Mouse (Mus musculus): ENCODE measurements at regions not wholly inside any gene's neighbourhood (a gene's known extent, or its start where the extent isn't known, plus 50 kb on each side); places are given as distances from the start of the nearest gene placed in this dataset.

DNA sequence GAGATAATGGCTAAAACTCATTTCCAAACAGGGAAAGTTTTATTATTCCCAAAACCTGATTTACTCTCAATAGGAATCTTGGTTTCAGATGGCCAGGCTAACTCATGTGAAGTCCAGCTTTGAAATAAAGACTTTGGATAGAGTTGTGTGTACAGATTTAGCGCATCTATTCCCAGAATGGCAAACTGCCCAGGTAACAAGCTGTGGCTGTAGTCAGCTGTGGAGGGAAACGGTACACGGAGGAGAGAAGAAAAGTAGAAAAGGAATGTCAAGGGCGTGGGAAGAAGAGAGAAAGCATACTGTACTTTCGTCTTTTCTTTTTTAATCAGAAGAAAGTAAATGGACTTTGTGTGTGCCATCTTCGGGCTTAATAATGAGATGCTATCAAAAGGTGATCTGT lies 213.1 kb downstream of the Ostf1 start:
- Histone ChIP-seq H3K4me3 (replicated peaks in 1 of 3; ENCODE audit: low read depth in 2 of 3, low read length in 2 of 3, poor library complexity in 1 of 3) (no peak overlapping the region), H3K27me3 (replicated peaks) (no peaks in the 10 kb centered on the region), H3K4me2 (ENCODE audit: insufficient read depth, low read depth, poor library complexity, severe bottlenecking) (no peak overlapping the region), H3K27ac (ENCODE audit: insufficient read depth, low read depth) (no peak overlapping the region), H3K4me1 (ENCODE audit: control insufficient read depth in 1 of 2, insufficient read depth in 2 of 2) (no peaks in the 10 kb centered on the region), H3K36me3 (replicated peaks in 1 of 2; ENCODE audit: control insufficient read depth in 1 of 2, insufficient read depth in 1 of 2, low read length in 1 of 2) (no peaks in the 10 kb centered on the region), H3K79me2 (replicated peaks; ENCODE audit: control insufficient read depth, extremely low read depth, insufficient read depth, poor library complexity, severe bottlenecking) (no peaks in the 10 kb centered on the region), H3K9me3 (replicated peaks; ENCODE audit: low read length) (no peaks in the 10 kb centered on the region), H3K9ac (ENCODE audit: insufficient read depth, low read depth) (no peak overlapping the region)
- TF ChIP-seq MAZ (IDR thresholded peaks at IDR 0.05; ENCODE audit: low read depth, low read length) (no peak), HCFC1 (IDR thresholded peaks at IDR 0.05; ENCODE audit: low read depth, low read length) (no peak), POLR2A (IDR thresholded peaks at IDR 0.05; ENCODE audit: low read depth, low read length) (no peak)
- in situ Hi-C loops (cut with MboI; ENCODE audit: low pct_ligation_motif_present, low pct_unique_long_range_greater_than_20kb, low sequenced_read_pairs) = no loop called here
- dilution Hi-C loops (cut with MboI; ENCODE audit: extremely low pct_ligation_motif_present, extremely low pct_unique_long_range_greater_than_20kb, low sequenced_read_pairs) = no loop called here
- no peak for DNase-seq (ENCODE audit: extremely low read depth)

DNA sequence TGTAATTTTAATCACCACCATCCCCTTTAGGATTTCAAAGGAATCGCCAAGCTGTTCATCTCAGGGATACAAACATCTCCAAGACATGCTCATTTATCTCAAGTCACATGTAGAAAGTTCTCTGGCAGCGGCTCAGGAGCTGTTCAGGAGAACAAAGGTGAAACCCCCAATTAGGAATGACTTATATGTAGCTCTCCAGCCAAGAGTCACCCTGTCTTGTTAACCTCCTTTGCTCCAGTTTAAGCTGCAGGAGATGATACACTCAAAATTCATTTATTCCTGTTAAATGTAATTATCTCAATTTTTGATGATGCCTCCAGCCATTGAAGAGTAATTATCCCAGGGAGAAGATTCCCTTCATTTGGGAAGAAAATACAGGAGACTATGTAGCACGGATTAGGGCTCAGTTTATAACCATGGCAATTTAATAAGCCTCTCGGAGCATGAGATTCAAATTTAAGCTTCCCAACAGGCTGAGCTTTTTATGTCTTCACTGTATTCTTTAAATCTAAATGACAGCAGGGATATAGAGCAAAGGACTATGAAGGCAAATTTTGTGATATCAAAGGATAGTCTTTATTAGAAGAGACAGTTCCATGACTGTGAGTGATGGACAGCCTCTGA lies 254.0 kb downstream of the Ostf1 start:
- Histone ChIP-seq H3K4me1 (ENCODE audit: control insufficient read depth in 1 of 2, insufficient read depth in 2 of 2) (no peaks in the 10 kb centered on the region), H3K9ac (ENCODE audit: insufficient read depth, low read depth) (no peak overlapping the region), H3K4me2 (ENCODE audit: insufficient read depth, low read depth, poor library complexity, severe bottlenecking) (no peak overlapping the region), H3K79me2 (replicated peaks; ENCODE audit: control insufficient read depth, extremely low read depth, insufficient read depth, poor library complexity, severe bottlenecking) (no peaks in the 10 kb centered on the region), H3K27ac (ENCODE audit: insufficient read depth, low read depth) (no peak overlapping the region), H3K9me3 (replicated peaks; ENCODE audit: low read length) (no peaks in the 10 kb centered on the region), H3K36me3 (replicated peaks in 1 of 2; ENCODE audit: control insufficient read depth in 1 of 2, insufficient read depth in 1 of 2, low read length in 1 of 2) (no peaks in the 10 kb centered on the region), H3K27me3 (replicated peaks) (no peaks in the 10 kb centered on the region), H3K4me3 (replicated peaks in 1 of 3; ENCODE audit: low read depth in 2 of 3, low read length in 2 of 3, poor library complexity in 1 of 3) (no peak overlapping the region)
- in situ Hi-C loops (cut with MboI; ENCODE audit: low pct_ligation_motif_present, low pct_unique_long_range_greater_than_20kb, low sequenced_read_pairs) (no loop called here), dilution Hi-C loops (cut with MboI; ENCODE audit: extremely low pct_ligation_motif_present, extremely low pct_unique_long_range_greater_than_20kb, low sequenced_read_pairs) (no loop called here)
- DNase-seq (ENCODE audit: extremely low read depth) = no peak
- TF ChIP-seq CHD1 (IDR thresholded peaks at IDR 0.05; ENCODE audit: low read depth, low read length) (no peak), USF2 (conservative IDR thresholded peaks at IDR 0.05; ENCODE audit: low read depth, low read length) (no peak), TCF12 (IDR thresholded peaks at IDR 0.05; ENCODE audit: low read depth, low read length) (no peak), MAX (IDR thresholded peaks at IDR 0.05; ENCODE audit: low read length) (no peak), RAD21 (IDR thresholded peaks at IDR 0.05; ENCODE audit: low read depth, low read length) (no peak), ZMIZ1 (IDR thresholded peaks at IDR 0.05; ENCODE audit: low read depth, low read length) (no peak), EP300 (IDR thresholded peaks at IDR 0.05; ENCODE audit: low read length) (no peak), POLR2A (IDR thresholded peaks at IDR 0.05; ENCODE audit: low read depth, low read length) (no peak), MEF2A (IDR thresholded peaks at IDR 0.05; ENCODE audit: borderline replicate concordance, low read depth, low read length) (no peak), JUND (conservative IDR thresholded peaks at IDR 0.05; ENCODE audit: low read depth, low read length) (no peak), SIN3A (IDR thresholded peaks at IDR 0.05; ENCODE audit: low read length) (no peak), MAFK (IDR thresholded peaks at IDR 0.05; ENCODE audit: insufficient replicate concordance, low read length) (no peak), SMC3 (IDR thresholded peaks at IDR 0.05; ENCODE audit: low read depth, low read length) (no peak), E2F4 (IDR thresholded peaks at IDR 0.05; ENCODE audit: insufficient replicate concordance, low read depth, low read length) (no peak), ZNF384 (IDR thresholded peaks at IDR 0.05; ENCODE audit: low read depth, low read length) (no peak), HCFC1 (IDR thresholded peaks at IDR 0.05; ENCODE audit: low read depth, low read length) (no peak), KAT2A (IDR thresholded peaks at IDR 0.05; ENCODE audit: insufficient replicate concordance, low read length) (no peak), CTCF (conservative IDR thresholded peaks at IDR 0.05 in 1 of 2, IDR thresholded peaks at IDR 0.05 in 1 of 2; ENCODE audit: low read depth in 2 of 2, low read length in 2 of 2) (no peak)
